Mouse (Mus musculus): ENCODE results near the gene Gm42669. TPM values are rescaled to one million over a fixed set of nuclear protein-coding genes. Genes with fewer than 3 reads are reported as not detected.

The Gm42669 gene
- polyA plus RNA-seq, 1 experiment, result 0.02 TPM

GRCm38 (mm10) chr5:107494759-107495158 lies 12.7 kb upstream of the Gm42669 start:
- Histone ChIP-seq H3K36me3 (ENCODE audit: control insufficient read depth) (peaks cover 4% of the 10 kb centered on the region), H3K4me1 (ENCODE audit: control insufficient read depth) (no peaks in the 10 kb centered on the region), H3K27me3 (ENCODE audit: control insufficient read depth) (no peaks in the 10 kb centered on the region), H3K9me3 (ENCODE audit: control insufficient read depth, low read length) (peaks cover 5% of the 10 kb centered on the region), H3K4me3 (replicated peaks) (no peak overlapping the region)
- TF ChIP-seq TAL1 (IDR thresholded peaks at IDR 0.05; ENCODE audit: low read length) (no peak), GATA1 (IDR thresholded peaks at IDR 0.05; ENCODE audit: low read length) (no peak)

- TF ChIP-seq GATA1 (IDR thresholded peaks at IDR 0.05; ENCODE audit: low read length) (no peak), TAL1 (IDR thresholded peaks at IDR 0.05; ENCODE audit: low read length) (no peak)
- Histone ChIP-seq H3K36me3 (ENCODE audit: control insufficient read depth) (peaks cover 4% of the 10 kb centered on the region), H3K27me3 (ENCODE audit: control insufficient read depth) (no peaks in the 10 kb centered on the region), H3K4me1 (ENCODE audit: control insufficient read depth) (no peaks in the 10 kb centered on the region), H3K4me3 (replicated peaks) (no peak overlapping the region), H3K9me3 (ENCODE audit: control insufficient read depth, low read length) (peaks cover 5% of the 10 kb centered on the region)
These were observed 11.4 kb upstream of the Gm42669 start for GRCm38 (mm10) chr5:107496047-107496446.

GRCm38 (mm10) chr5:107497519-107498501 lies 9.6 kb upstream of the Gm42669 start:
- no peaks in the 10 kb centered on the region for H3K27me3 ChIP-seq (ENCODE audit: control insufficient read depth)
- H3K36me3 ChIP-seq (ENCODE audit: control insufficient read depth), result peaks cover 3% of the 10 kb centered on the region; the same call in 1 of the 2 replicates
- no peaks in the 10 kb centered on the region for H3K4me1 ChIP-seq (ENCODE audit: control insufficient read depth)
- H3K9me3 ChIP-seq (ENCODE audit: control insufficient read depth, low read length), result peaks cover 5% of the 10 kb centered on the region
- H3K4me3 ChIP-seq (replicated peaks), result no peak overlapping the region
- no peak for TF ChIP-seq GATA1 (IDR thresholded peaks at IDR 0.05; ENCODE audit: low read length)
- no peak for TF ChIP-seq TAL1 (IDR thresholded peaks at IDR 0.05; ENCODE audit: low read length)

GRCm38 (mm10) chr5:107498806-107499310 lies 8.6 kb upstream of the Gm42669 start:
- no peaks in the 10 kb centered on the region for H3K4me1 ChIP-seq (ENCODE audit: control insufficient read depth)
- TF ChIP-seq TAL1 (IDR thresholded peaks at IDR 0.05; ENCODE audit: low read length) (no peak), GATA1 (IDR thresholded peaks at IDR 0.05; ENCODE audit: low read length) (no peak)
- no peaks in the 10 kb centered on the region for H3K27me3 ChIP-seq (ENCODE audit: control insufficient read depth)
- H3K36me3 ChIP-seq (ENCODE audit: control insufficient read depth), result peaks cover 3% of the 10 kb centered on the region; the same call in 1 of the 2 replicates
- H3K9me3 ChIP-seq (ENCODE audit: control insufficient read depth, low read length), result peaks cover 5% of the 10 kb centered on the region
- H3K4me3 ChIP-seq (replicated peaks), result no peak overlapping the region

GRCm38 (mm10) chr5:107499891-107500535 lies 7.4 kb upstream of the Gm42669 start:
- no peaks in the 10 kb centered on the region for H3K36me3 ChIP-seq (ENCODE audit: control insufficient read depth)
- no peaks in the 10 kb centered on the region for H3K4me1 ChIP-seq (ENCODE audit: control insufficient read depth)
- H3K4me3 ChIP-seq (replicated peaks), result no peak overlapping the region
- no peaks in the 10 kb centered on the region for H3K27me3 ChIP-seq (ENCODE audit: control insufficient read depth)
- TF ChIP-seq TAL1 (IDR thresholded peaks at IDR 0.05; ENCODE audit: low read length) (no peak), GATA1 (IDR thresholded peaks at IDR 0.05; ENCODE audit: low read length) (no peak)
- H3K9me3 ChIP-seq (ENCODE audit: control insufficient read depth, low read length), result no peaks in the 10 kb centered on the region

- no peaks in the 10 kb centered on the region for H3K9me3 ChIP-seq (ENCODE audit: control insufficient read depth, low read length)
- TF ChIP-seq TAL1 (IDR thresholded peaks at IDR 0.05; ENCODE audit: low read length) (no peak), GATA1 (IDR thresholded peaks at IDR 0.05; ENCODE audit: low read length) (no peak)
- H3K36me3 ChIP-seq (ENCODE audit: control insufficient read depth), result no peaks in the 10 kb centered on the region
- H3K4me3 ChIP-seq (replicated peaks), result no peak overlapping the region
- H3K27me3 ChIP-seq (ENCODE audit: control insufficient read depth), result no peaks in the 10 kb centered on the region
- H3K4me1 ChIP-seq (ENCODE audit: control insufficient read depth), result no peaks in the 10 kb centered on the region
These were observed 6.7 kb upstream of the Gm42669 start for GRCm38 (mm10) chr5:107500741-107501140.

GRCm38 (mm10) chr5:107510503-107510902 lies 3.1 kb downstream of the Gm42669 start:
- Histone ChIP-seq H3K4me1 (ENCODE audit: control insufficient read depth) (peaks cover 7% of the 10 kb centered on the region), H3K9me3 (ENCODE audit: control insufficient read depth, low read length) (no peaks in the 10 kb centered on the region), H3K36me3 (ENCODE audit: control insufficient read depth) (no peaks in the 10 kb centered on the region), H3K27me3 (ENCODE audit: control insufficient read depth) (no peaks in the 10 kb centered on the region), H3K4me3 (replicated peaks) (no peak overlapping the region)
- TF ChIP-seq GATA1 (IDR thresholded peaks at IDR 0.05; ENCODE audit: low read length) (no peak), TAL1 (IDR thresholded peaks at IDR 0.05; ENCODE audit: low read length) (no peak)

GRCm38 (mm10) chr5:107511326-107511725 lies 3.9 kb downstream of the Gm42669 start:
- peaks cover 10% of the 10 kb centered on the region for H3K4me1 ChIP-seq (ENCODE audit: control insufficient read depth)
- no peaks in the 10 kb centered on the region for H3K27me3 ChIP-seq (ENCODE audit: control insufficient read depth)
- H3K9me3 ChIP-seq (ENCODE audit: control insufficient read depth, low read length), result no peaks in the 10 kb centered on the region
- H3K36me3 ChIP-seq (ENCODE audit: control insufficient read depth), result no peaks in the 10 kb centered on the region
- no peak overlapping the region for H3K4me3 ChIP-seq (replicated peaks)
- TF ChIP-seq GATA1 (IDR thresholded peaks at IDR 0.05; ENCODE audit: low read length) (no peak), TAL1 (IDR thresholded peaks at IDR 0.05; ENCODE audit: low read length) (no peak)

- H3K9me3 ChIP-seq (ENCODE audit: control insufficient read depth, low read length), result no peaks in the 10 kb centered on the region
These were observed 6.2 kb downstream of the Gm42669 start for GRCm38 (mm10) chr5:107513583-107513982.

More at GRCm38 (mm10) chr5:107513583-107513982, 6.2 kb downstream of the Gm42669 start:
- Histone ChIP-seq H3K36me3 (ENCODE audit: control insufficient read depth) (no peaks in the 10 kb centered on the region), H3K4me3 (replicated peaks) (no peak overlapping the region), H3K4me1 (ENCODE audit: control insufficient read depth) (peaks cover 10% of the 10 kb centered on the region), H3K27me3 (ENCODE audit: control insufficient read depth) (no peaks in the 10 kb centered on the region; the same call in none of the 2 replicates)
- TF ChIP-seq TAL1 (IDR thresholded peaks at IDR 0.05; ENCODE audit: low read length) (no peak), GATA1 (IDR thresholded peaks at IDR 0.05; ENCODE audit: low read length) (no peak)

Measured in erythroblast, embryonic 14.5 days (primary cell).